Mouse (Mus musculus): ENCODE data around the gene Spata31d1d. TPM values are rescaled to one million over a fixed set of nuclear protein-coding genes. Genes with fewer than 3 reads are reported as not detected.

The Spata31d1d gene
- total RNA-seq, 1 experiment from 2014 or later: not detected

- DNase-seq: no peak
Measured at GRCm38 (mm10) chr13:59676316-59677229, 55.0 kb downstream of the Spata31d1d start.

Other genes starting within 250 kb of the Spata31d1d start
- gene Agtpbp1, start 146.5 kb downstream of the Spata31d1d start, total RNA-seq (2021): 38.4 and 38.7 TPM in 2 replicates
- 63.1 and 68.0 TPM in 2 replicates for gene Naa35, start 146.5 kb downstream of the Spata31d1d start, total RNA-seq (2021)
- 5.7 and 7.2 TPM in 2 replicates for gene Golm1, start 55.9 kb downstream of the Spata31d1d start, total RNA-seq (2021)
- gene 4921517D22Rik, start 37.6 kb downstream of the Spata31d1d start, total RNA-seq (2021): not detected in 2 replicates
- not detected in 2 replicates for gene Spata31d1a, start 21.4 kb downstream of the Spata31d1d start, total RNA-seq (2021)
- gene Spata31d1b, start 19.5 kb downstream of the Spata31d1d start, total RNA-seq (2021): not detected in 2 replicates
- gene 1700014D04Rik, start 15.0 kb upstream of the Spata31d1d start, total RNA-seq (2021): not detected in 2 replicates
- gene Isca1, start 38.1 kb upstream of the Spata31d1d start, total RNA-seq (2021): 82.8 and 99.6 TPM in 2 replicates
- gene Gm49354, start 50.5 kb upstream of the Spata31d1d start, total RNA-seq (2021): not detected in 2 replicates
- 59.2 and 76.0 TPM in 2 replicates for gene Tut7, start 91.4 kb upstream of the Spata31d1d start, total RNA-seq (2021)